In the genomic region with DNA sequence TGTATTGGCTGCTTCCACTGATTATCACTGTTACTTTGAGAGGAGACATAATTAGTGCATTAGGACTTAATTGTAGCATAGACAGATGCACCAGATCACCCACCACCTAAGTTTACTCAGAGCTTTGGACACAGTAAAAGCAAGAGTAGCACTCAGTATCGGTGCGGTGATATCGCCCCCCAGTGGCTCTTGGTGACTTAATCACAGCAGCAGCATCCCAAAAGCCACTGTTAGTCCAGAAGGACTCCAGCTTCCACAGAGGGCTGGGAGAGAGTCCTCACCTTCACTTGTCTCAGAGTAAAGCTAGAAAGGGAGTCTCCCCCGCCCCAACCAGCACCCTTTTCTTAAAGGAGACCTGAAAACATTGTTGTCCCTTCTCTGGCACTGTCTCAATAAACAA, we compare ENCODE assay signal across 10 mouse cellular contexts. TPM values are rescaled to one million over a fixed set of nuclear protein-coding genes. Genes with fewer than 3 reads are reported as not detected.
A peak's percentile ranks its signal among the peaks of the same experiment; 100 is the strongest.
DNase-seq lines count a peak whose midpoint lies in the region; ATAC-seq and TF ChIP-seq lines count a peak whose summit lies in the region.
"Had no signal": no experiment of that assay in that cellular context is flagged by ENCODE, and none has a peak within 500 bp of the region (broad histone marks: within the 10 kb centered on the region; RNA-seq: fewer than 3 reads in every experiment).

No protein-coding gene starts in this region.

- TF ChIP-seq CTCF in heart, postnatal 0 days (IDR thresholded peaks at IDR 0.05; ENCODE audit: low read depth), result peak; percentile 81

- peak; percentile 72 for DNase-seq in hindbrain, embryonic 10.5 days (ENCODE audit: low spot score)
- peak; percentile 64 for DNase-seq in adrenal gland, postnatal 25 days
- DNase-seq in embryo, embryonic 9.5 days (ENCODE audit: extremely low spot score), result peak; percentile 60
- DNase-seq in heart, postnatal 0 days (ENCODE audit: low spot score), result peak; percentile 72
- DNase-seq in layer of hippocampus, adult 9-11 months, result peak; percentile 64
- DNase-seq in lung, postnatal 4 days, result peak; percentile 75 to 76
- DNase-seq in splenic B cell, adult 2 months (ENCODE audit: low read depth, low spot score), result peak; percentile 46

- no peaks in the 10 kb centered on the region for H3K27me3 ChIP-seq in hindbrain, embryonic 10.5 days (ENCODE audit: insufficient read depth, poor library complexity, severe bottlenecking)
- no peaks in the 10 kb centered on the region for H3K27me3 ChIP-seq in hindbrain, embryonic 12.5 days
- no peaks in the 10 kb centered on the region for H3K27me3 ChIP-seq in heart, postnatal 0 days (ENCODE audit: control insufficient read depth, insufficient read depth, low read length)
- no peaks in the 10 kb centered on the region for H3K27me3 ChIP-seq in splenic B cell, adult 2 months (ENCODE audit: control insufficient read depth, insufficient read depth, low read length, poor library complexity, severe bottlenecking)
- H3K27me3 ChIP-seq: limb, embryonic 12.5 days had no signal

- no peaks in the 10 kb centered on the region for H3K9me3 ChIP-seq in hindbrain, embryonic 10.5 days
- H3K9me3 ChIP-seq in hindbrain, embryonic 12.5 days (replicated peaks), result no peaks in the 10 kb centered on the region
- no peaks in the 10 kb centered on the region for H3K9me3 ChIP-seq in heart, postnatal 0 days (replicated peaks; ENCODE audit: control insufficient read depth, low read length)
- H3K9me3 ChIP-seq: G1E; limb, embryonic 12.5 days had no signal

- no peak overlapping the region for H3K4me3 ChIP-seq in hindbrain, embryonic 10.5 days
- H3K4me3 ChIP-seq in hindbrain, embryonic 12.5 days, result no peak overlapping the region
- H3K4me3 ChIP-seq in heart, postnatal 0 days (ENCODE audit: low read depth, low read length), result no peak overlapping the region
- H3K4me3 ChIP-seq: limb, embryonic 12.5 days had no signal

- no peak overlapping the region for H3K27ac ChIP-seq in hindbrain, embryonic 10.5 days
- H3K27ac ChIP-seq in hindbrain, embryonic 12.5 days, result no peak overlapping the region
- no peak overlapping the region for H3K27ac ChIP-seq in heart, postnatal 0 days (ENCODE audit: low read depth)
- H3K27ac ChIP-seq: limb, embryonic 12.5 days had no signal

- 5% methylated on average over 4 of the region's 4 CpGs for WGBS in hindbrain, embryonic 10.5 days
- WGBS in hindbrain, embryonic 12.5 days, result 3% methylated on average over 4 of the region's 4 CpGs
- WGBS in heart, postnatal 0 days, result 9% methylated on average over 4 of the region's 4 CpGs

- no peaks in the 10 kb centered on the region for H3K4me1 ChIP-seq in hindbrain, embryonic 10.5 days (replicated peaks)
- no peaks in the 10 kb centered on the region for H3K4me1 ChIP-seq in hindbrain, embryonic 12.5 days
- no peaks in the 10 kb centered on the region; the same call in 1 of the 2 replicates for H3K4me1 ChIP-seq in heart, postnatal 0 days (ENCODE audit: control insufficient read depth, insufficient read depth)

- no peak overlapping the region for H3K9ac ChIP-seq in hindbrain, embryonic 12.5 days
- H3K9ac ChIP-seq in heart, postnatal 0 days (replicated peaks; ENCODE audit: low read depth, low read length), result no peak overlapping the region
- H3K9ac ChIP-seq: limb, embryonic 12.5 days had no signal

- no peak for ATAC-seq in hindbrain, embryonic 12.5 days (ENCODE audit: low FRiP score)
- peak; percentile 81 for ATAC-seq in heart, postnatal 0 days (ENCODE audit: insufficient read depth, low read depth)

- no peaks in the 10 kb centered on the region for H3K36me3 ChIP-seq in hindbrain, embryonic 10.5 days
- no peaks in the 10 kb centered on the region for H3K36me3 ChIP-seq in hindbrain, embryonic 12.5 days
- no peaks in the 10 kb centered on the region for H3K36me3 ChIP-seq in heart, postnatal 0 days (replicated peaks; ENCODE audit: control insufficient read depth, insufficient read depth, low read length)
- H3K36me3 ChIP-seq in splenic B cell, adult 2 months (ENCODE audit: control insufficient read depth, insufficient read depth, low read length, poor library complexity, severe bottlenecking), result no peaks in the 10 kb centered on the region
- H3K36me3 ChIP-seq: G1E; limb, embryonic 12.5 days had no signal

- H3K4me2 ChIP-seq in hindbrain, embryonic 12.5 days (replicated peaks), result no peak overlapping the region
- no peak overlapping the region for H3K4me2 ChIP-seq in heart, postnatal 0 days (ENCODE audit: low read depth, low read length)
- H3K4me2 ChIP-seq: limb, embryonic 12.5 days had no signal

- TF ChIP-seq EP300 in heart, postnatal 0 days (IDR thresholded peaks at IDR 0.05; ENCODE audit: low read depth), result no peak

RNA-seq across cellular contexts. Expression of a gene that starts 15.7 kb away (rescaled TPM):
- 0.11 TPM in 1 of 2 replicates, not detected in the other for polyA plus RNA-seq in hindbrain, embryonic 10.5 days (2016; fragmentation: Nextera tagmentation; extraction: Ambion mirVana)
- 0.27 TPM in 1 of 2 replicates, not detected in the other for polyA plus RNA-seq in hindbrain, embryonic 12.5 days (2016; fragmentation: Nextera tagmentation; extraction: Ambion mirVana)
- not detected in 2 replicates for total RNA-seq in adrenal gland, postnatal 25 days (2021)
- total RNA-seq in heart, postnatal 0 days (2014; rRNA removed; ENCODE audit: low replicate concordance), result not detected in 2 replicates
- polyA plus RNA-seq in heart, postnatal 0 days (2015; fragmentation: Nextera tagmentation; extraction: Ambion mirVana), result 0.52 and 0.69 TPM in 2 replicates
- total RNA-seq: G1E had no signal
- polyA plus RNA-seq: G1E had no signal
